Mouse (Mus musculus): ENCODE results near the gene Bicra. TPM values are rescaled to one million over a fixed set of nuclear protein-coding genes. Genes with fewer than 3 reads are reported as not detected.

Gene Bicra
- polyA plus RNA-seq, 1 experiment from 2014 or later: 4.7 TPM

DNA sequence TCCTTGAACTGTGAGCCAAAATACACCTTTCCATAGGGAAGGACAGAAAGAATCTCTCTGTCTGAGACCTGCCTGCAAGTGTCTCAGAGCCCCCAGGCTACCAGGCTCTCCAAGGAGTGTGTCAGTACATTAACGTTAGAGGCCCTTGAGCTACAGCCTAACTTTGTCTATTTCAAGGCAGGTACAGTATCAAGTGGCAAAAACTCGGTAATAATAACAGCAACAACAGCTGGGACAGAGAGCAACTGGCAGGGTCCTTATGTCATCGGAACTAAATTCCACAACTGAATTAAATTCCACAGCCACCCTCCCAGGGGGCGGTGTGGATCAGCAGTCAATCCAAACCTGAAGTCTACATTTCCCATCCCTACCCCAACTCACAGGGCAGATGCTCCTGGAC is 16.6 kb downstream of the Bicra start:
- H3K27ac ChIP-seq (ENCODE audit: low read length): no peak overlapping the region
- H3K9me3 ChIP-seq (replicated peaks; ENCODE audit: control insufficient read depth, low read length): no peaks in the 10 kb centered on the region
- no peaks in the 10 kb centered on the region for H3K27me3 ChIP-seq (ENCODE audit: control insufficient read depth, insufficient read depth, low read length)
- H3K4me3 ChIP-seq (ENCODE audit: low read length): no peak overlapping the region
- no peak for ATAC-seq (replicated peaks; ENCODE audit: extremely low read depth, insufficient read depth, low FRiP score)
- no peaks in the 10 kb centered on the region for H3K36me3 ChIP-seq (ENCODE audit: control insufficient read depth, insufficient read depth)
- no peak overlapping the region for H3K4me2 ChIP-seq (ENCODE audit: low read depth, low read length)
- no peak overlapping the region for H3K9ac ChIP-seq (ENCODE audit: low read length)
- peaks cover 27% of the 10 kb centered on the region for H3K4me1 ChIP-seq (ENCODE audit: control insufficient read depth, insufficient read depth, low read length)
- 67% methylated on average over 4 of the region's 4 CpGs for WGBS

DNA sequence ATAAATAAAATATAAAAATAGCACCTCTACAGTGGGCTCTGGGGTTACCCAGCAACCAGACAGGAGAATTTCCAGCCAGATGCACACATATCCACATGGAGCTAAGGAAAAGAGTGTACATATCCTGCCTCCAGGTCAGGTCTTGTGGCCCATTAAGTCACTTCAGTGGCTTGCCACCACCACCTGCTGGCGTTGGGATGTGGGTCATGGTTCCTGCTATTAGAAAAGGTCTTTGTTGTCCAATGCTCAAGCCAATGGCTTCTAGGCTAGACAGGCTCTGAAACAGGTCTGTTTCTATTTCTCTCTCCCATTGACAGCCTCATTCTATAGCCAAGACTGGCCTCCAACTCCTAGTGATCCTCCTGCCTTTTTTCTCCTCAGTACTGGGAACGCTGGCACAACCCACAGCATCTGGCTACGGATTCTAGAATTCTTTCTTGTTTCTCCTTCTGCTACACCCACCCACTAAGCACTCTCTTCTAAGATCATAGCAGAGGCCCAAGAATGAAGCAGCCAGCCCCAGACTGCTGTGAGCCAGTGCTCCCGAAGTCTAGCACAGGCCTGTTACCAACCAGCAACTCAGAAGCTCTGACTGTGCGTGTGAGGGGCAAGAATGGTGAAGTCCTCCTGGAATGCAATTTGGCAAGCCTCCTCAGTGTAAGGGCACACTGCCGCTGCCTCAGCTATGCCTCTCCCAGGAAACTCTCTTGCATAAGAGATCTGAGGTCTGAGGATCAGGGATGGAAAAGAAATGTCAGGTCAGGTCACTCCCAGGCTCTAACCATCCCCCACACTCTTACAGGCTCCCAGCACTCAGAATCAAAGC is 19.4 kb downstream of the Bicra start:
- WGBS: 60% methylated on average over 6 of the region's 6 CpGs
- Histone ChIP-seq H3K4me3 (ENCODE audit: low read length) (no peak overlapping the region), H3K27ac (ENCODE audit: low read length) (peak overlapping the region; percentile 6; the same call in 1 of the 2 replicates), H3K4me2 (ENCODE audit: low read depth, low read length) (no peak overlapping the region), H3K9me3 (replicated peaks; ENCODE audit: control insufficient read depth, low read length) (no peaks in the 10 kb centered on the region), H3K4me1 (ENCODE audit: control insufficient read depth, insufficient read depth, low read length) (peaks cover 17% of the 10 kb centered on the region), H3K36me3 (ENCODE audit: control insufficient read depth, insufficient read depth) (no peaks in the 10 kb centered on the region), H3K9ac (ENCODE audit: low read length) (no peak overlapping the region), H3K27me3 (ENCODE audit: control insufficient read depth, insufficient read depth, low read length) (no peaks in the 10 kb centered on the region)
- peak; percentile 53; the same call in 1 of the 2 replicates for ATAC-seq (replicated peaks; ENCODE audit: extremely low read depth, insufficient read depth, low FRiP score)

DNA sequence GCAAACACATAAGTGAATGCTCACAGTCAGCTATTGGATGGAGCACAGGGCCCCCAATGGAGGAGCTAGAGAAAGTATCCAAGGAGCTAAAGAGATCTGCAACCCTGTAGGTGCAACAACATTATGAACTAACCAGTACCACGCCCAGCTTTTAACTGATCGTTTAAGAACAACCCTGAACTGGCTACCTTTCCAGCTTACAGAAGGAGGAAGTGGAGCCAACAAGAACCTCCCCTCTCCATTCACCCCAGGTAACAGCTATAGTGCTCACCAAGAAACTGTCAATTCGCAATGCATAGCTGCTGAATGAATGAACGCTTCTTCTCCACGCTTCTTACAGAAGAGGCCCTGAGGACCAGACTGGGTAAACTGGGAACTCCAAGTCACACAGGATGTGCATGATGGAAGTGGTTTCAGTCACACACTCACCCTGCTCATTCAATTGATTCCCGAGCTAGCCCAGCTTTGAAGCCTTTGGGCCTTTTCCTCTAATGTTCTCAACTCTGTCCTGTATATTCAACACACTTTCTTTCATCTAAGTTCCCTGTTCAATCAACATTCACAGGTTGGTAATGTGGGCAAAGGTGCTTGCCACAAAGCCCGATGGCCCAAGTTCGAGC is 23.0 kb downstream of the Bicra start:
- H3K9ac ChIP-seq (ENCODE audit: low read length): no peak overlapping the region
- H3K4me2 ChIP-seq (ENCODE audit: low read depth, low read length): no peak overlapping the region
- H3K27ac ChIP-seq (ENCODE audit: low read length): no peak overlapping the region
- no peaks in the 10 kb centered on the region for H3K9me3 ChIP-seq (replicated peaks; ENCODE audit: control insufficient read depth, low read length)
- 83% methylated on average over 8 of the region's 8 CpGs for WGBS
- peaks cover 23% of the 10 kb centered on the region for H3K4me1 ChIP-seq (ENCODE audit: control insufficient read depth, insufficient read depth, low read length)
- no peak for ATAC-seq (replicated peaks; ENCODE audit: extremely low read depth, insufficient read depth, low FRiP score)
- no peaks in the 10 kb centered on the region for H3K27me3 ChIP-seq (ENCODE audit: control insufficient read depth, insufficient read depth, low read length)
- H3K36me3 ChIP-seq (ENCODE audit: control insufficient read depth, insufficient read depth): no peaks in the 10 kb centered on the region
- no peak overlapping the region for H3K4me3 ChIP-seq (ENCODE audit: low read length)

DNA sequence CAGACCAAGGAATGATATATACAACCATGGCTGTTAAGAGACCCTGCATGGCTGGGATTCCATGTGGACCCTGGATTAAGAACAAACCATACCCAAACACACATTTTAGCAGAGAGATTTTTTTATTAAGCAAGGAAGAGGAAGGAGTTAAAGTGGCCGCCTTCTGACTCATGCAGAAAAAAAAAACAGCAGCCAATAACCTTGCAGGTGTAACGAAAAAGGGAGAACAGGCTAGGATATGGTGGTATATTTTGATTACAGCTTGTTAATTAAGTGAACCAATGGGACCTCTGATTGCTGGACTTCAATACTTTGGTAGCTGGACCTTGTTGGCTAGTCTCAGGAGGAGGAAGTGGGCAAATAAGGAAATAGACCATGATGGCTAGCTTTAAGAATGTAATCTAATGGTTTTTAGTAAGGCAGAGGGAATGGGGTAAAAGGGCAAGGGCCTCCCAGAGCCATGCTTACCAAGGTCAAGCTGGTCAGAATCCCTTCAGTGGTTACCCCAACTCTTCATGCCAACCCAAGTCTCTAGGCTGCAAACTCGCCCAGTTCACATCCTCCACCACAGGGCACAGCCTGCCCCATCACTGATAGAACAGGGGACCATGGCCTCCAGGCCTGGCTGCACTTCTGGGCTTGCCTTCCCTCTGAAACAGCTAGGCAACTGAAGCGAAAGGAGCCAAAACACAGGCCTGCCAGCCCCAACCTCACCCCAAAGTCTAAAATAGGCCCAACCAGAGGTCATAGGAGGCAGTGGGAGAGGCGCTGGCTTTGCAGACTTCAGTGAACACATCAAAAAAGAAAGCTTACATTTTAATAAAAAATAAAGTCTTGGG is 28.2 kb downstream of the Bicra start:
- Histone ChIP-seq H3K4me3 (ENCODE audit: low read length) (no peak overlapping the region), H3K4me1 (ENCODE audit: control insufficient read depth, insufficient read depth, low read length) (peaks cover 13% of the 10 kb centered on the region), H3K27ac (ENCODE audit: low read length) (no peak overlapping the region; the same call in none of the 2 replicates), H3K9ac (ENCODE audit: low read length) (no peak overlapping the region), H3K9me3 (replicated peaks; ENCODE audit: control insufficient read depth, low read length) (no peaks in the 10 kb centered on the region), H3K4me2 (ENCODE audit: low read depth, low read length) (no peak overlapping the region), H3K27me3 (ENCODE audit: control insufficient read depth, insufficient read depth, low read length) (no peaks in the 10 kb centered on the region), H3K36me3 (ENCODE audit: control insufficient read depth, insufficient read depth) (no peaks in the 10 kb centered on the region)
- 84% methylated on average over 5 of the region's 5 CpGs for WGBS
- no peak for ATAC-seq (replicated peaks; ENCODE audit: extremely low read depth, insufficient read depth, low FRiP score)

DNA sequence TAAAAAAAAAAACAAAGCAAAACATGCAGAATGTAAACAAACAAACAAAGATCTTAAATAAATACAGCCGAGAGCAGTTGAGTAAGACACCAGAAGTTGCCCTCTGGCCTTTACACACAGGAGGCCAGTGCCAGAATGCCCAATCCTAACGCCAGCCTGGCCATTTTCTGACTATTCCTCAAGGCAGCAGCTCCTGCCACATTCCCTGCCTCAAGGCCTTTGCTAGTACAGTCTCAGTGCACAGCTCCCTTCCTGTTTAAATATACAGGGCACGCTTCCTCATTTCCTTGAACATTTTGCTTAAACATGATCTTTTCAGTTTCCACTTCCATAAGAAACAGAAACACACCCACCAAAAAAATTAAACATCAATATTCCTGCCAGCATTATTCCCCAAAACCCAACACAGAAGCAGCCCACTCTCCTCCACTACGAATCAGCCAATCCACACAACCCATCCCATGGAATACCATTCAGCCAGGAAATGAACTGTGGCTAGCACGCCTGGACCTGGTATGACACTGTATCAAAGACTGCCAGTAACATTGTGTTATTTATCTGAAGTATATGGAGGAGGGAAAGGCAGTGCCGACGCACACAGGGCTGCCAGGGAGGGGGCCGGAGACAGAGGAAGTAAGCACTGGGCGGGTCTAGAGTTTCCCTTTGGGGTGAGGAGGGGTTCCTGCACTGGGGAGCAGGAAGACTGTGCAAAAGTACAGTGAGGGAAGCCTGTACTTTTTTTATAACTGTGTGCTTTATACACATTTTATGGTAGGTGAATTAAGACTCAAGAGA is 29.5 kb downstream of the Bicra start:
- Histone ChIP-seq H3K4me3 (ENCODE audit: low read length) (no peak overlapping the region), H3K36me3 (ENCODE audit: control insufficient read depth, insufficient read depth) (no peaks in the 10 kb centered on the region), H3K9ac (ENCODE audit: low read length) (no peak overlapping the region), H3K27me3 (ENCODE audit: control insufficient read depth, insufficient read depth, low read length) (no peaks in the 10 kb centered on the region), H3K9me3 (replicated peaks; ENCODE audit: control insufficient read depth, low read length) (no peaks in the 10 kb centered on the region), H3K4me1 (ENCODE audit: control insufficient read depth, insufficient read depth, low read length) (peaks cover 16% of the 10 kb centered on the region), H3K4me2 (ENCODE audit: low read depth, low read length) (no peak overlapping the region), H3K27ac (ENCODE audit: low read length) (peak overlapping the region; percentile 76)
- 60% methylated on average over 9 of the region's 9 CpGs for WGBS
- ATAC-seq (replicated peaks; ENCODE audit: extremely low read depth, insufficient read depth, low FRiP score): peak; percentile 71

DNA sequence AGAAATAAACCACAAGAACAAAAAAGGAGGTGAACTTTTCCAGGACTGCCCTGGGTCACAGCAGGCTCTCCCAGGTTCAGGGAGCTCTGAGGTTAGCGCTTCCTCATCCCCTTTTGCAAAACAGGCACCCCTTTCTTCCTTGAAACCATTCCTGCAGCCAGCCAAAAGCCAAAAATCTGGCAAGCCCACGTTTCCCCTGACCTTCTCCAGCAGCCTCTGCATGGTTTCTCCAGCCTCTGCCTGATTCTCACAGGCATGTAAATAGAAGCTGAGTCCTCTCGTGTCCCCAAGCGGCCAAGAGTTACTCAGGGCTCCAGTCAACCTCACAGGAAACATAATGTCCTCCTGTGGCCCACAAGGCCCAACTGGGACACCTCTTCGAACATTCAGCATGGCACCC is 32.3 kb downstream of the Bicra start:
- 70% methylated on average over 5 of the region's 5 CpGs for WGBS
- Histone ChIP-seq H3K4me2 (ENCODE audit: low read depth, low read length) (no peak overlapping the region), H3K9ac (ENCODE audit: low read length) (no peak overlapping the region), H3K27ac (ENCODE audit: low read length) (peak overlapping the region; percentile 80), H3K36me3 (ENCODE audit: control insufficient read depth, insufficient read depth) (no peaks in the 10 kb centered on the region), H3K9me3 (replicated peaks; ENCODE audit: control insufficient read depth, low read length) (no peaks in the 10 kb centered on the region), H3K27me3 (ENCODE audit: control insufficient read depth, insufficient read depth, low read length) (no peaks in the 10 kb centered on the region), H3K4me3 (ENCODE audit: low read length) (no peak overlapping the region), H3K4me1 (ENCODE audit: control insufficient read depth, insufficient read depth, low read length) (peaks cover 18% of the 10 kb centered on the region)
- ATAC-seq (replicated peaks; ENCODE audit: extremely low read depth, insufficient read depth, low FRiP score): no peak

DNA sequence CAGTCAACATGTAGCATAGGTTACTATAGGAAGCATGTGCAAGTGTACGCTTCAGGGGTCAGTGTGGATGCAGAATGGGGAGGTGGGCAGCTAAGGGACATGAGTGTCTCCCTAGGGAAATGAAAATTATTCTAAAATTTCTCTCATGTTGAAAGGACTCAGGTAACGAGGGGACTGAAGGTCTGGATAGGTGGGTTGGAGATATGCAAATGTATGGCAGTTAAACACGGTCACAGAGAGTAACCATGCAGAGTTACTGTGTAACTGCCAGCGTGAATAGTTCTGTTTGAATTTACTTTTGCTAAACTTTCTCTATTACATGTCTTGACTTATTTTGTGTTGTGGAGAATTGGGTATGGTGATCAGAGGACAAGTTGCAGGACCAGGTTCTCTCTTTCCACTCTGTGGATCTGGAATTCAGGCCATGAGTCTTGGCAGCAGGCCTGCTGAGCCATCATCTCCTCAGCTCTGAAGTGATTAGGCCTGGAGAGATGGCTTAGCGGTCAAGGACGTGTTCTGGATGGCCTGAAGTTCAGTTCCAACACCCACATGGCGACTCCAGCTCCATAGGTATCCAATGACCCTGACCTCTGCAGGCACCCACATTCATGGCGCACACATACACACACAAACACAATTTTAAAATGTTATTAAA is 33.1 kb downstream of the Bicra start:
- Histone ChIP-seq H3K36me3 (ENCODE audit: control insufficient read depth, insufficient read depth) (no peaks in the 10 kb centered on the region), H3K9ac (ENCODE audit: low read length) (no peak overlapping the region), H3K27ac (ENCODE audit: low read length) (peak overlapping the region; percentile 80), H3K4me3 (ENCODE audit: low read length) (no peak overlapping the region), H3K4me1 (ENCODE audit: control insufficient read depth, insufficient read depth, low read length) (peaks cover 15% of the 10 kb centered on the region), H3K9me3 (replicated peaks; ENCODE audit: control insufficient read depth, low read length) (no peaks in the 10 kb centered on the region), H3K27me3 (ENCODE audit: control insufficient read depth, insufficient read depth, low read length) (no peaks in the 10 kb centered on the region), H3K4me2 (ENCODE audit: low read depth, low read length) (no peak overlapping the region)
- 70% methylated on average over 8 of the region's 8 CpGs for WGBS
- peak; percentile 31; the same call in 1 of the 2 replicates for ATAC-seq (replicated peaks; ENCODE audit: extremely low read depth, insufficient read depth, low FRiP score)

DNA sequence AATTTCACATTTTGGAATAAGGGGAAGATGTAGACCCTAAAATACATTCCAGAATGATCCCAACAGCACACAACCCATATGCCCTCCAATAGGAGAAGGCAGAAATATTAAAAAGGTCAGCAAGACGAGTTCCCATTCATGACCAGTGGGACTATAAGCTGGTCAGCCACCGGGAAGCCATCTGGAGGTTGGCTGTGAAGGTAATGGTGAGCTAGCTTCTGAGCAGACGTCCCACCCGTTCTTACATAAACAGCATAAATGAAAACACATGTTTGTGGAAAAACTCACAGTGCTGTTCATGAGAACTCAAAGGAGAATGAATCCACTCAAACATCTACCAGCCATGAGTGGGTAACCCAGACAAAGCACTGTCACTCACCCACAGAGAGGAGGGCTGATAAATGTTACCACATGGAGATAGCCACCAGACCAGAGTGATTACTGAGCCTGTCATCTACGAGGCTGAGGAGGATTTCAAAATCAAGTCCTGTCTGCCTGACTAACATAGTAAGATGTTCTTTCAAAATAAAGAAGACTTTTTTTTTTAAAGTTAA is 33.9 kb downstream of the Bicra start:
- no peak for ATAC-seq (replicated peaks; ENCODE audit: extremely low read depth, insufficient read depth, low FRiP score)
- H3K4me2 ChIP-seq (ENCODE audit: low read depth, low read length): no peak overlapping the region
- no peaks in the 10 kb centered on the region for H3K27me3 ChIP-seq (ENCODE audit: control insufficient read depth, insufficient read depth, low read length)
- H3K9me3 ChIP-seq (replicated peaks; ENCODE audit: control insufficient read depth, low read length): no peaks in the 10 kb centered on the region
- H3K27ac ChIP-seq (ENCODE audit: low read length): no peak overlapping the region
- H3K4me1 ChIP-seq (ENCODE audit: control insufficient read depth, insufficient read depth, low read length): peaks cover 14% of the 10 kb centered on the region
- no peak overlapping the region for H3K4me3 ChIP-seq (ENCODE audit: low read length)
- 77% methylated on average over 5 of the region's 5 CpGs for WGBS
- no peaks in the 10 kb centered on the region for H3K36me3 ChIP-seq (ENCODE audit: control insufficient read depth, insufficient read depth)
- H3K9ac ChIP-seq (ENCODE audit: low read length): no peak overlapping the region

Data from heart, embryonic 16.5 days (tissue).